Mouse (Mus musculus): ENCODE results near the gene Tnfrsf19. TPM values are rescaled to one million over a fixed set of nuclear protein-coding genes. Genes with fewer than 3 reads are reported as not detected.

Gene Tnfrsf19
- total RNA-seq, 2 experiments from 2014 or later = 3.8 to 4.9 TPM

DNA sequence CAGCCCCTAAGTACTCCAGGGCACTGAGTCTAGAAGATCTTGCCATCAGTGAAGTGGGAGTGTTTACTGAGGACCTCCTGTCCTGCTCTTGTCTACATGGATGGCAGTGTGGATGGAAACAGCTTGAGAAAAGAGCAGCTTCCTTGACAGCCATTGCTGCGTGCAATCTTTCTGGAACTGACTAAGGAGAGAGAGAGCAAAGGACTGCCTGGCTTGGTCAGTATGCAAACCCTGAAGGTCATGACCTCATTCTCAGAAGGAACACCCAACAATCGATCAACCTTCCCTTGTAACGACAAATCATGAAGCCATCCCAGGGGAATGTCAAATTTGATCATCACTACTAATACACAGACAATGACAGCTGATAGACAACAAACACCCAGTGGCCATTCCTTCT lies 70.1 kb downstream of the Tnfrsf19 start:
- intact Hi-C loops (cut with DNase I) = no loop called here
- no peak for DNase-seq (ENCODE audit: low spot score)

DNA sequence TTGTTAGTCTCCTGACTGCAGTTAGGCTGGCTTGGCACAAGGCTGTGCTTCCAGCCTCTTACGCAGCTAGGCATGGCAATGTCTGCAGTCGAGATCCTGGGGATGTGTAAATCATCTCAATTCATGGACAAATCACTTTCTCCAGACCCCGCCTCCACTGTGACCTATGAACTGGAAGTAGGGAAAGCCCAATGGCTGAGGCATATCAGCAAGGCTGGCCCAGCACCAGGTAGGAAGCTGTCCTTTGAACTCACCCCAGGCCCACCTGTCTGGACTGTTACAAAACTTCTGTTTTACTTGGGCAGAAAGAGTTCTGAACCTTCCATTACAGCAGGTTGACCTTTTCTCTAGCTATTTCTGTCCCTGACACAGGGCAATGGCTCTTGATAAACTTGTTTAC lies 70.6 kb downstream of the Tnfrsf19 start:
- no peak for DNase-seq (ENCODE audit: low spot score)
- intact Hi-C loops (cut with DNase I) = no loop called here

DNA sequence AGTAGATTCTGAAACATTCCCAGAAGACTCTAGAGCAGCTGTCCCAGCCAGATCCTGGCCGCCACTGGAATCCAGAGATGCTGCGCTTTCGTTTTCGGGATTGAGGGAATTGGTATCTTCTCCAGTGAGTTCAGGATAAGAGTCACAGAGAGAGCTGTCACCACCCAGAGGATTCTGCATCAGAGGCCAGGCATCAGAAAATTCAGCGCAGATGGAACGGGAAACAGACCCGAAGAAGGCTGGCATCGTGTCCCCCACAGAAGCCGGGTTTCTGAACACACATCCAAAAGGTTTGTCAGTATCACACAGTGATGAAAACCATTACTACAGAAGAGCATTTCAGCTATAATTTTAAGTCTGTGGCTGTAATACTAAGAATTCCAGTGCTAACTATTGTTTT lies 75.3 kb downstream of the Tnfrsf19 start:
- intact Hi-C loops (cut with DNase I) = no loop called here
- no peak for DNase-seq (ENCODE audit: low spot score)

DNA sequence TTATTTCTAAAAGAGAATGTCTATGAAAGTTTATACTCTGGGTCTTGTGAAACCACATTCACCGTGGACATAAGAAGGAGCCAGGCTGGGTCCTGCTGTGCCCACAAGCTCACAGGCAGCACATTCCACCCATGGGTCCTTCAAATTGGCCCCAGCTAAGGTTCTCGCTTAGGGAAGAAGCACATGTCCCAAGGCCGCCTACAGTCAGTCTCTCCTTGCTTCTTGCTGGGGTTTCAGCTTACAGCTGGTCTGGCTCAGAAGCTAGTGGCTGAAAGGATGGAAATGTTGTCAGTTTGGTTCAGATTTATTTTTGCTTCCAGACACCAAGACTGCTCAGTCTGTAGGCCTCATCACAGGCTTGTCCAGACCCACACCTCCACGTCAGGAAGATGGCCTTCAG lies 80.2 kb downstream of the Tnfrsf19 start:
- DNase-seq (ENCODE audit: low spot score) = no peak
- intact Hi-C loops (cut with DNase I) = no loop called here

DNA sequence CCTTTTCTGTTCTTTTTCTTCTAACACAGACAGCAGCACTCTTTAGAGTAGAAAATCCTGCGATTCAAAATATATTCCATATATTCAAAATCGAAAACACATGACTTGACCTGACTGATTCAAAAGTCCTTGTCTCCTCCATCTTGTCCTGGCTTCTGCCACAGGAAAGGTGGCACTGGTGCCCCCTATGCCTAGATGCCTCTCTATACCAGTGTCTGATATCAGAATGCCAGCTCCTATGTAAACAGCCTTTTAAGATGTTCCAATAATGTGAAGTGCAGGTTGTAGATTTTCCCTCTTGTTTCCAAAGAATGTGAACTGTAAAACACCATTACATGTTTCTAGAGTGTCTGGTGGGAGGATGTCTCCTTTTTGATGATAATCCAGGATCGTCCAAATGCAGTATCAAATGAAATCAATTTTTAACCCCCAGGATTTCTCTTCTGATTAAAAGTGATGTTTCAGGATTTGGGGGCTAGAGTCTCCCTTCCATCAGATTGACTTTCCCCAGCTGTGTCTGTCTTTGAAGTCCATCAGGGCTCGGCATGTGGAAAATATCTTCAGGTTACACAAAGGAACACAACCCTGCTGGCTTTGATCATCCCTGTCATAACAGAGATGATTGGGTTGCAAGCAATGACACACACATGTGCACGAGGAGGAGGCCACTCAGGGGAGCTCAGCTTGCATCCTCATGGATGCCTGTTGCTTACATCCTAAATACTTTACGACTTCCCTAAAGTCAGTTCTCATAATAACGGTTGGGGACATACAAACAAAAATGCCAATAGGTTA lies 82.1 kb downstream of the Tnfrsf19 start:
- DNase-seq (ENCODE audit: low spot score) = no peak
- intact Hi-C loops (cut with DNase I) = no loop called here

DNA sequence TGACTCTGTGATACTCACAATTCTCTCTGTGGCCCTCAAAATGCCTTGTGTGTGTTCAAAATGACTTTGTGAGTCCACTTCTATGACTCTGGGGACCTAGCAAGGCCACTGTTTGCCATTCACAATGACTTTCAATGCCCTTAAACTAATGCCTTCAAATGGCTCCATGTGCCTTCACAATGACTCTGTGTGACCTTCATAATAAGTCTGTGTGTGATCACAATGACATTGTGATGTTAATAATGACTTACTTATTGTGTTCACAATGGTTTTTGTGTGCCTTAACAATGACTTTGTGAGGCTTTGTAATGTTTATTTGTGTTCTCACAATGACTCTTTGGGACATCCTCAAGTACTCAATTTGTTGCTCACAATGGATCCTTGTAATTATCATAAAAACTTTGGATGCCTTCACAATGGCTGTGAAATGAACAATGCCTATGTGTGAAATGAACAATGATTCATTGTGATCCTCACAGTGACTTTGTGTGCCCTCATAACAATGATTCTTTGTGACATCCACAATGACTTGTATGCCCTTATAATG lies 88.6 kb downstream of the Tnfrsf19 start:
- DNase-seq (ENCODE audit: low spot score) = no peak
- intact Hi-C loops (cut with DNase I) = no loop called here

DNA sequence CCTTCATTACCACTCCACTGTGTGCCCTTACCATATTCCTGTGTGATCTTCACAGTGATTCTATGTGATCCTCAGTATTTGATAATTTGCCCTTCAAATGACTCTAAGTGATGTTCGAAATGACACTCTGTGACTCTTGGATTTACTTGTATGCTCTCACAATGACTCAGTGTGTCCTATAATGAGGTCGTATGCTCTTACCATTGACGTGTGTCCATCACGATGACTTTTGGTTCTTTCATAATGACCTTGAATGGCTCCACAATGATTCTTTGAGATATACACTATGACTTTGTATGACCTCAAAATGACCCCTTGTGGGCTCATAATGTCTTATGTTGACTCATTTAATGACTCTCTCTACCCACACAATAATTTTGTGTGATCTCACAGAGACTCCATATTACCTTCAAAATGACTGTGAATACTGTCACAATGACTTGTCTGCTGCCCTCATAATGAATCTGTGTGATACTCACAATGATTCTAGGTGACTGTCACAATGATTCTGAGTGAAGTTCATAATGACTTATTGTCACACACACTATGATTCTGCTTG lies 108.7 kb downstream of the Tnfrsf19 start:
- intact Hi-C loops (cut with DNase I) = no loop called here
- DNase-seq (ENCODE audit: low spot score) = no peak

DNA sequence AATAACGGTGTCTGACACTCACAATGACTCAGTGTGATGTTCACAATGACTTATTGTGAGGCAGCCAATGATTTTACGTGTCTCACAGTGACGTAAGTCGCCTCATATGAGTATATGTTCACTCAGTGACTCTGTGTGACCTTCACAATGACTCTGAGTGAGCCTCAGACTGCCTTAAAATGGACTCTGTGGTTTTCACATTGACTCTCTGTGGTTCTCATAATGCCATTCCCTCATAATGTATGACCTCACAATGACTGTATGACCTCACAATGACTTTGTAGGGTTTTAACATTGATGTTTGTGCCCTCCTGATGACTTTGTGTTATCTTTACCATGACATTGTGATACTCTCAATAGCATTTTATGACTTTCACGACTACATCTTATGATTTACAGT lies 110.6 kb downstream of the Tnfrsf19 start:
- intact Hi-C loops (cut with DNase I) = no loop called here
- no peak for DNase-seq (ENCODE audit: low spot score)

DNA sequence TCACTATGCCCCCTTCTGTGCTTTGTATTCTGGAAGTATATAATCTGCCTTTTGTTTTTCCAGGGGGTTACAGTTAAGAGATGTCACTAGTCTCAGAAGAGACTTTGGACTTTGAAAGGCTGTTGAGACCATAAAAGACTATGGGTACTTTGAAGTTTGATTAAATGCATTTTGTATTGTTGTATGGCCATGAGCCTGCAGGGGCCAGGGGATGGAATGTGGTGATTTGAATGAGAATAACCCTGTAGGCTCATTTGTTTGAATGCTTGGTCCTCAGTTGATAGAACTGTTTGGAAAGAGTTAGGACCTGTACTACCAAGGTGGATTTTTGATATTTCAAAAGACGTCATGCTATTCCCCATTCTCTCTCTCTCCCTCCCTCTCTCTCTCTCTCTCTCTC lies 120.3 kb downstream of the Tnfrsf19 start:
- DNase-seq (ENCODE audit: low spot score) = no peak
- intact Hi-C loops (cut with DNase I) = no loop called here

DNA sequence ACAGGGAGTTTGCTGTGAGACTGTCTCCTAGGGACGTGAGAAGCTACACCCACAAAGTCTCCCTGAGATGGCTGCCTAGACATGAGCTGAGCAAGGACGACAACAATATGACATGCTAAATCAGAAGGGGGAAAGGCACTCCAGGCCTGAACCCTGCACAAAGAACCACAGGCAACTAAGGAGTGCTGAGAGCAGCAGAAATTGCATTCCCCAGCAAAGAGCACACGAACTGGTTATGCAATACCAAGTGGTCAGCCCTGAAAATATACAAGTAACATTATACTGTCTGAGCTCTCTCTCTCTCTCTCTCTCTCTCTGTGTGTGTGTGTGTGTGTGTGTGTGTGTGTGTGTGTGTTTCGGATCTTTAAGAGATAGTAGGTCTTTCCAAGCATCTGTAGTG lies 129.6 kb downstream of the Tnfrsf19 start:
- DNase-seq (ENCODE audit: low spot score) = no peak
- intact Hi-C loops (cut with DNase I) = no loop called here

Other genes starting within 250 kb of the Tnfrsf19 start
- gene Sacs, start 92.0 kb upstream of the Tnfrsf19 start, total RNA-seq (2021) = 10 to 100 TPM; 32.1 to 32.9 TPM
- 100 to 1,000 TPM; 211 to 227 TPM for gene Sgcg, start 212.0 kb upstream of the Tnfrsf19 start, total RNA-seq (2021)

Data from heart, postnatal 25 days (tissue).